ENCODE assay signal across 8 mouse cellular contexts in genomic region chr11:87987861-87988260, GRCm38 (mm10). TPM values are rescaled to one million over a fixed set of nuclear protein-coding genes. Genes with fewer than 3 reads are reported as not detected.
DNase-seq lines count a peak whose midpoint lies in the region; ATAC-seq and TF ChIP-seq lines count a peak whose summit lies in the region.

No protein-coding gene starts in this region.

- DNase-seq in heart, postnatal 0 days (ENCODE audit: low spot score), result no peak
- DNase-seq in heart, postnatal 10 days, result no peak
- DNase-seq in hindbrain, embryonic 14.5 days (ENCODE audit: low spot score), result no peak
- DNase-seq in yolk sac, embryonic 10.5 days (ENCODE audit: low spot score), result no peak
- no peak for DNase-seq in urinary bladder, postnatal 14 days (ENCODE audit: low spot score)
- no peak for DNase-seq in spleen, postnatal 10 days (ENCODE audit: low spot score in 2 of 2)

- peaks cover 21% of the 10 kb centered on the region; the same call in 1 of the 2 replicates for H3K4me1 ChIP-seq in heart, postnatal 0 days (ENCODE audit: control insufficient read depth, insufficient read depth)
- no peaks in the 10 kb centered on the region; the same call in 1 of the 2 replicates for H3K4me1 ChIP-seq in bone marrow, adult 2 months (ENCODE audit: control insufficient read depth, insufficient read depth, low read length)
- H3K4me1 ChIP-seq in hindbrain, embryonic 14.5 days (replicated peaks; ENCODE audit: control insufficient read depth, insufficient read depth, low read length), result peaks cover 34% of the 10 kb centered on the region
- peaks cover 40% of the 10 kb centered on the region for H3K4me1 ChIP-seq in midbrain, embryonic 13.5 days (replicated peaks)

- no peak for TF ChIP-seq POLR2A in bone marrow, adult 2 months (IDR thresholded peaks at IDR 0.05; ENCODE audit: borderline replicate concordance, control insufficient read depth, low read depth, low read length)

- WGBS in heart, postnatal 0 days, result 71% methylated on average over 11 of the region's 11 CpGs
- WGBS in bone marrow, adult 2 months, result 54% methylated on average over 11 of the region's 11 CpGs
- 56% methylated on average over 11 of the region's 11 CpGs for WGBS in hindbrain, embryonic 14.5 days
- WGBS in midbrain, embryonic 13.5 days, result 65% methylated on average over 11 of the region's 11 CpGs

- no peak for TF ChIP-seq CTCF in heart, postnatal 0 days (IDR thresholded peaks at IDR 0.05; ENCODE audit: low read depth)
- no peak for TF ChIP-seq CTCF in bone marrow, adult 2 months (IDR thresholded peaks at IDR 0.05; ENCODE audit: control insufficient read depth, insufficient read depth, low read length)

- H3K36me3 ChIP-seq in heart, postnatal 0 days (replicated peaks; ENCODE audit: control insufficient read depth, insufficient read depth, low read length), result peaks cover 10% of the 10 kb centered on the region
- peaks cover 11% of the 10 kb centered on the region for H3K36me3 ChIP-seq in hindbrain, embryonic 14.5 days (replicated peaks; ENCODE audit: control insufficient read depth, insufficient read depth)
- peaks cover 11% of the 10 kb centered on the region for H3K36me3 ChIP-seq in midbrain, embryonic 13.5 days

- no peaks in the 10 kb centered on the region for H3K9me3 ChIP-seq in heart, postnatal 0 days (replicated peaks; ENCODE audit: control insufficient read depth, low read length)
- no peaks in the 10 kb centered on the region for H3K9me3 ChIP-seq in hindbrain, embryonic 14.5 days (ENCODE audit: control insufficient read depth, low read length)
- no peaks in the 10 kb centered on the region for H3K9me3 ChIP-seq in midbrain, embryonic 13.5 days

- H3K4me2 ChIP-seq in heart, postnatal 0 days (ENCODE audit: low read depth, low read length), result peak overlapping the region; percentile 74
- H3K4me2 ChIP-seq in hindbrain, embryonic 14.5 days (replicated peaks), result peak overlapping the region; percentile 94
- H3K4me2 ChIP-seq in midbrain, embryonic 13.5 days (replicated peaks), result peak overlapping the region; percentile 93

- peak overlapping the region; percentile 90 for H3K4me3 ChIP-seq in heart, postnatal 0 days (ENCODE audit: low read depth, low read length)
- peak overlapping the region; percentile 64 for H3K4me3 ChIP-seq in bone marrow, adult 2 months (replicated peaks; ENCODE audit: control insufficient read depth, low read depth, low read length)
- peak overlapping the region; percentile 100 for H3K4me3 ChIP-seq in hindbrain, embryonic 14.5 days (replicated peaks; ENCODE audit: low read length)
- peak overlapping the region; percentile 91 for H3K4me3 ChIP-seq in midbrain, embryonic 13.5 days (replicated peaks)

- no peak for TF ChIP-seq EP300 in heart, postnatal 0 days (IDR thresholded peaks at IDR 0.05; ENCODE audit: low read depth)

- ATAC-seq in heart, postnatal 0 days (ENCODE audit: insufficient read depth, low read depth), result no peak
- no peak for ATAC-seq in hindbrain, embryonic 14.5 days (ENCODE audit: low FRiP score)
- no peak; the same call in 1 of the 2 replicates for ATAC-seq in midbrain, embryonic 13.5 days

- peak overlapping the region; percentile 86 for H3K9ac ChIP-seq in heart, postnatal 0 days (replicated peaks; ENCODE audit: low read depth, low read length)
- H3K9ac ChIP-seq in hindbrain, embryonic 14.5 days, result peak overlapping the region; percentile 49; the same call in 1 of the 2 replicates
- peak overlapping the region; percentile 56 for H3K9ac ChIP-seq in midbrain, embryonic 13.5 days (replicated peaks)

- peak overlapping the region; percentile 95 for H3K27ac ChIP-seq in heart, postnatal 0 days (ENCODE audit: low read depth)
- H3K27ac ChIP-seq in bone marrow, adult 2 months (ENCODE audit: control insufficient read depth, insufficient read depth, low read depth, low read length, poor library complexity), result no peak overlapping the region
- peak overlapping the region; percentile 97 for H3K27ac ChIP-seq in hindbrain, embryonic 14.5 days
- peak overlapping the region; percentile 98 for H3K27ac ChIP-seq in midbrain, embryonic 13.5 days

- intact Hi-C loops in heart, postnatal 10 days (cut with DNase I), result loop anchor here (1.0 kb wide), 1 partner anchor 59 kb away; the partner anchor contains the start of gene Srsf1

- no peaks in the 10 kb centered on the region for H3K27me3 ChIP-seq in heart, postnatal 0 days (ENCODE audit: control insufficient read depth, insufficient read depth, low read length)
- no peaks in the 10 kb centered on the region for H3K27me3 ChIP-seq in hindbrain, embryonic 14.5 days (ENCODE audit: control insufficient read depth, insufficient read depth, low read length)
- no peaks in the 10 kb centered on the region for H3K27me3 ChIP-seq in midbrain, embryonic 13.5 days

RNA-seq across cellular contexts. Expression of gene Dynll2, which starts 0.5 kb away (rescaled TPM):
- total RNA-seq in heart, postnatal 0 days (2014; rRNA removed; ENCODE audit: low replicate concordance), result 18.6 and 20.7 TPM in 2 replicates
- 32.9 and 33.0 TPM in 2 replicates for polyA plus RNA-seq in heart, postnatal 0 days (2015; fragmentation: Nextera tagmentation; extraction: Ambion mirVana)
- total RNA-seq in heart, postnatal 10 days (2021), result 100 to 1,000 TPM; 236 to 257 TPM
- polyA plus RNA-seq in bone marrow, adult 2 months (2011; ENCODE audit: insufficient read depth, insufficient read length, low replicate concordance, missing spikeins), result 50.1 and 63.0 TPM in 2 replicates
- 30.1 and 32.8 TPM in 2 replicates for polyA plus RNA-seq in hindbrain, embryonic 14.5 days (2014; fragmentation: Nextera tagmentation; extraction: Ambion mirVana)
- polyA plus RNA-seq in midbrain, embryonic 13.5 days (2015; fragmentation: Nextera tagmentation; extraction: Ambion mirVana), result 43.3 and 52.5 TPM in 2 replicates

RNA-seq across cellular contexts. Expression of gene Srsf1, which starts 59.3 kb away (rescaled TPM):
- total RNA-seq in heart, postnatal 0 days (2014; rRNA removed; ENCODE audit: low replicate concordance), result 195 and 223 TPM in 2 replicates
- polyA plus RNA-seq in heart, postnatal 0 days (2015; fragmentation: Nextera tagmentation; extraction: Ambion mirVana), result 82.2 and 83.5 TPM in 2 replicates
- total RNA-seq in heart, postnatal 10 days (2021), result 100 to 1,000 TPM; 156 to 160 TPM
- polyA plus RNA-seq in bone marrow, adult 2 months (2011; ENCODE audit: insufficient read depth, insufficient read length, low replicate concordance, missing spikeins), result 219 and 249 TPM in 2 replicates
- 252 and 290 TPM in 2 replicates for polyA plus RNA-seq in hindbrain, embryonic 14.5 days (2014; fragmentation: Nextera tagmentation; extraction: Ambion mirVana)
- polyA plus RNA-seq in midbrain, embryonic 13.5 days (2015; fragmentation: Nextera tagmentation; extraction: Ambion mirVana), result 313 and 341 TPM in 2 replicates
